Mouse (Mus musculus): ENCODE data around the gene Olfr311.

Gene Olfr311

GRCm38 (mm10) chr11:58883756-58884155, 44.7 kb downstream of the Olfr311 start:
- no peak for DNase-seq (ENCODE audit: low spot score)

DNA sequence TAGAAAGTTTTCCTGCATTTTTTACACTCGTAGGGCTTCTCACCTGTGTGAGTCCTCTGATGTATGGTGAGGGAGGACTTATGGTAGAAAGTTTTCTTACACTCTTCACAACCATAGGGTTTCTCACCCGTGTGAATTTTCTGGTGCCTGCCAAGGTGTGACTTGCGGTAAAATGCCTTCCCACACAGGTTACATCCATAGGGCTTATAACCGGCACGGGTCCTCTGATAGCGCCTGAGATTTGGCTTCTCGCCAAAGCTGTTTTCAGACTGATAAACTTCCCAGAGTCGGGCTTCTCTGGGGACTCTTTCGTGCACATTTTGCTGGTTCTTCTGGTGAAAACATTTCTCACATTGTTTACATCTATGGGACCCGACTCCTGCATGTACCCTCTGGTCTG, 51.5 kb downstream of the Olfr311 start:
- no peak for DNase-seq (ENCODE audit: low spot score)

Measured in lung, postnatal 25 days (tissue).